Mouse (Mus musculus): ENCODE results near the gene Gm49661. TPM values are rescaled to one million over a fixed set of nuclear protein-coding genes. Genes with fewer than 3 reads are reported as not detected.

Gm49661 gene
- polyA plus RNA-seq, 1 experiment from 2014 or later: not detected

- H3K4me1 ChIP-seq: peaks cover 58% of the 10 kb centered on the region
- no peaks in the 10 kb centered on the region for H3K9me3 ChIP-seq
- 72% methylated on average over 5 of the region's 5 CpGs for WGBS
- peak overlapping the region; percentile 98 for H3K27ac ChIP-seq
- peaks cover 50% of the 10 kb centered on the region for H3K36me3 ChIP-seq (replicated peaks)
- peak overlapping the region; percentile 87 for H3K4me3 ChIP-seq
- no peaks in the 10 kb centered on the region for H3K27me3 ChIP-seq (ENCODE audit: poor library complexity, severe bottlenecking)
- DNase-seq (ENCODE audit: extremely low spot score, low spot score): no peak
These were observed 1.7 kb upstream of the Gm49661 start for GRCm38 (mm10) chr8:84970913-84971312.

DNA sequence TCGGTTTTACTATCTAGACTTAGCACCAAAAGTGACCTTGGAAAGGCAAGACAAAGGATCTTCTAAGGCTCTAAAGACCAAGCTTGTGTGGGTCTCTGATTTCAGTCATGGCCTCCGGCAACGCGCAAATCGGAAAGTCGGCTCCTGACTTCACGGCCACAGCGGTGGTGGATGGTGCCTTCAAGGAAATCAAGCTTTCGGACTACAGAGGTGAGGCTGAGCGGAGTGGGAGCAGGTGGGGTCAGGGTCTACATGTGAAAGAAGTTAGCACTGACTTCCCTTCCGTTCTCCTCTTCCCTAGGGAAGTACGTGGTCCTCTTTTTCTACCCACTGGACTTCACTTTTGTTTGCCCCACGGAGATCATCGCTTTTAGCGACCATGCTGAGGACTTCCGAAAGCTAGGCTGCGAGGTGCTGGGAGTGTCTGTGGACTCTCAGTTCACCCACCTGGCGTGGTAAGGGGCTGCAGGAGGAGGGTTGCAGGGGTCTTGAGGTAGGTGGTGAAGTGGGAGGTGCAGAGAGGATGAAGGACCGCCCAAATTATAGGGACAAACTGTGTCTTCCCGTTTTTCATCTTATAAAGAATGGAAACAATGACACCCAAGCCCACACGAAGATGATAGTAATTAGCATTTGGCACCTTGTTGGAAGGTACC, 1.0 kb upstream of the Gm49661 start:
- 14% methylated on average over 21 of the region's 21 CpGs for WGBS
- Histone ChIP-seq H3K9me3 (no peaks in the 10 kb centered on the region), H3K36me3 (replicated peaks) (peaks cover 50% of the 10 kb centered on the region), H3K4me1 (peaks cover 56% of the 10 kb centered on the region), H3K27me3 (ENCODE audit: poor library complexity, severe bottlenecking) (no peaks in the 10 kb centered on the region), H3K27ac (peak overlapping the region; percentile 98), H3K4me3 (peak overlapping the region; percentile 87)
- no peak for DNase-seq (ENCODE audit: extremely low spot score, low spot score)

GRCm38 (mm10) chr8:84968650-84969049, 583 bp downstream of the Gm49661 start:
- peaks cover 42% of the 10 kb centered on the region for H3K36me3 ChIP-seq (replicated peaks)
- no peaks in the 10 kb centered on the region for H3K27me3 ChIP-seq (ENCODE audit: poor library complexity, severe bottlenecking)
- no peaks in the 10 kb centered on the region for H3K9me3 ChIP-seq
- DNase-seq (ENCODE audit: extremely low spot score, low spot score): no peak
- WGBS: 38% methylated on average over 2 of the region's 2 CpGs
- peaks cover 60% of the 10 kb centered on the region for H3K4me1 ChIP-seq
- H3K27ac ChIP-seq: peak overlapping the region; percentile 98
- H3K4me3 ChIP-seq: peak overlapping the region; percentile 87

DNA sequence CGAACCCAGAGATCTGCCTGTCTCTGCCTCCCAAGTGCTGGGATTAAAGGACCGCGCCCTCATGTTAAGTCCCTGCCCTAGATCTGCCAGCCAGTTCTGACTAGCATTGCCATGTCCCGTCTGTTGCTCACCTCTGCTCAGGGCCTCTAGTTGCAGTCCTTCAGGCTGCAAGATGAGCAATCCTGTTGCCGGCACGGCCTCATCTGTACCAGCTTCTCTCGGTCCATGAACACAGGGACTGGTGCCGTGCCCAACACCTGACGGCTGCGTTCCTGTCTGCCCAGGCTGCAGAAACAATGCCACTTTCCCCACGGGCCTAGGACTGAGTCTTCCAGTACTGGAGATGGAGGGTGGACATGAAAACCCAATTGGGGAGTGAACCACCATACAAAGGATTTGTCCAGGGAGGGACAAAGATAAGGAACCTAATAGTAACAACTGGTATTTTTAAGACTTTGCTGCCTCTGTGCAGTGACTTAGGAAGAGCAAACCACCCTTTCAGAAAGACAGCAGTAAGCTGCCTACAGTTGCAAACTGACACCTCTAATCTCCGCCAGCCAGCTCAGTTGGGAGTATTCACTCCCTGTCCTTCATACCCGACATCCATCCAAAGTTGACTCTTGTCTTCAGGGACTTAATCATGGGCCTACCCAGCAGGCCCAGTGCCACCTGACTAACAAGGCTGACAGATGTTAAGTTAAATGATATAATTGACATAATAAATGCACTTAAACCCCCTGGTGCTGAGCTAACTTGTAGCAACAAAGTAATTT, 1.5 kb downstream of the Gm49661 start:
- Histone ChIP-seq H3K9me3 (no peaks in the 10 kb centered on the region), H3K4me1 (peaks cover 60% of the 10 kb centered on the region), H3K36me3 (replicated peaks) (peaks cover 40% of the 10 kb centered on the region), H3K4me3 (peak overlapping the region; percentile 87; the same call in 1 of the 2 replicates), H3K27me3 (ENCODE audit: poor library complexity, severe bottlenecking) (no peaks in the 10 kb centered on the region), H3K27ac (no peak overlapping the region; the same call in 1 of the 2 replicates)
- DNase-seq (ENCODE audit: extremely low spot score, low spot score): no peak
- WGBS: 88% methylated on average over 13 of the region's 13 CpGs

DNA sequence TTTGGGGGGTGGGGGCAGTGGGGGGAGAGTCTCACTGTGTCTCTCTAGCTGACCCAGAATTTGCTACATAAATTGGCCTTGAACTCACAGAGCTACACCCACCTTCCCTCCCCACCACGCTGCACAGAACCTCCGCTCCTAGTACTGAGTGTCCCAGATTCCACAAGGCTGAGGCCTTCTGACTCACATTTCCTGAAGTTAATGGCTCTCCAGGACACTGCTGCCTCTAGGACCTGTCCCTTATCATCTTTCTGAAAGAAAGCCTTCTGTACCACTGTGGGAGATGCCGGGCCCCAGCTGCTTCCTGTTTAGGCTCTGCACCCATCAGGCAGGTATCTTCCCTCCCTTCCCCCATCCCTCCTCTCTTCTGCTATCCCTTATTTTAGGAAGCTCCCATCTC, 2.6 kb downstream of the Gm49661 start:
- Histone ChIP-seq H3K36me3 (replicated peaks) (peaks cover 40% of the 10 kb centered on the region), H3K27me3 (ENCODE audit: poor library complexity, severe bottlenecking) (no peaks in the 10 kb centered on the region), H3K4me1 (peaks cover 56% of the 10 kb centered on the region), H3K4me3 (peak overlapping the region; percentile 82), H3K9me3 (no peaks in the 10 kb centered on the region), H3K27ac (peak overlapping the region; percentile 86)
- no peak for DNase-seq (ENCODE audit: extremely low spot score, low spot score)
- 52% methylated on average over 3 of the region's 3 CpGs for WGBS

DNA sequence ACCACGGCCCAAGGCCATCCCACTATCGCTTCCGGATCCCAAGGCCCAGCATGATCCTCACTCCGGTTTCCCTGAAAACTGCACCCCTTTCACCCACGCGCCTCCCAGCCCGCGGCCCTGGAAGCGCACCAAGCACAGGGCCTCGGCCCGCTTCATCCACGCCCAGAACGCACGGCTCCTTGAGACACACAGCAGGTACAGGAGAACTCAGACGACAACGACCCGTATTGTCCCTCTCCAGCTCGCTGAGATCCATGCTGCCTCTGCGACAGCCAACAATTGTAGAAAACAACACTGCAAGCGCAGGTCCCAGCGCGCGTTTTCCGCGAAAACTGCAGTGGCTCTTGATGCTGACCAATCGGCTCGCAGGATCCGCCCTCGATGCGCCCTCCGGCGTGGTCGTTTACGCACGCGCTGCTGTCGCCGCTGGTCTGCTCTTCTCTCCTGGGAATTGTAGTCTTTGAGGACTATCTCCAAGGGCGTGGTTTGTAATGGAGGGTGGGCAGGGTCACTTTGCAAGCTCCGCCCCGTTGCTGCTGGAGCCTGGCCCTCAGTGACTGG, 3.4 kb downstream of the Gm49661 start:
- Histone ChIP-seq H3K4me1 (peaks cover 48% of the 10 kb centered on the region), H3K27ac (peak overlapping the region; percentile 86), H3K9me3 (no peaks in the 10 kb centered on the region), H3K4me3 (peak overlapping the region; percentile 82), H3K27me3 (ENCODE audit: poor library complexity, severe bottlenecking) (no peaks in the 10 kb centered on the region), H3K36me3 (replicated peaks) (peaks cover 40% of the 10 kb centered on the region)
- peak; percentile 97 for DNase-seq (ENCODE audit: extremely low spot score, low spot score)
- WGBS: under 1% methylated on average over 41 of the region's 41 CpGs

- Histone ChIP-seq H3K9me3 (no peaks in the 10 kb centered on the region), H3K4me3 (no peak overlapping the region), H3K4me1 (peaks cover 40% of the 10 kb centered on the region), H3K36me3 (replicated peaks) (peaks cover 51% of the 10 kb centered on the region), H3K27me3 (ENCODE audit: poor library complexity, severe bottlenecking) (no peaks in the 10 kb centered on the region), H3K27ac (no peak overlapping the region)
- DNase-seq (ENCODE audit: extremely low spot score, low spot score): no peak
- 87% methylated on average over 4 of the region's 4 CpGs for WGBS
These were observed 5.3 kb downstream of the Gm49661 start for GRCm38 (mm10) chr8:84963952-84964351.

DNA sequence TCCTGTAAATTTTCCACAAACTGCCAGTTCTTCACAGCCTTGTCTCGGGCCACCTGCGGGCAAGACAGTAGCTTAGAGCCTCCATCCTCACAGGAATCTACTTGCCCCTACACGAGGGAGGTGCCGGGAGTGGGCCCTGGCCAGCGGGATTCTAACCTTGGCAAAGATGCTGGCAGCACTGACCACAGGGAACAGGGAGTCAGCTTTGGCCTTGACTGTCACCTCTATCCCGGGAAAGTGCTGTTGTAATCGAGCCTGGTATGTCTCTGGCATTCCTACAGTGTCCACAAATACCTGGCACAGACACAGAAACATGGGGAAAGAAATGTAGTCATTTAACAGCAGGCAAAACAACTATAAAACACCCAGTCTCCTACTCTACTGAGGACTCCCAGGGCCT, 9.4 kb downstream of the Gm49661 start:
- no peak overlapping the region for H3K27ac ChIP-seq
- H3K4me3 ChIP-seq: no peak overlapping the region
- peaks cover 87% of the 10 kb centered on the region for H3K36me3 ChIP-seq (replicated peaks)
- no peak for DNase-seq (ENCODE audit: extremely low spot score, low spot score)
- 91% methylated on average over 7 of the region's 7 CpGs for WGBS
- no peaks in the 10 kb centered on the region for H3K9me3 ChIP-seq
- no peaks in the 10 kb centered on the region for H3K27me3 ChIP-seq (ENCODE audit: poor library complexity, severe bottlenecking)
- H3K4me1 ChIP-seq: peaks cover 2% of the 10 kb centered on the region

DNA sequence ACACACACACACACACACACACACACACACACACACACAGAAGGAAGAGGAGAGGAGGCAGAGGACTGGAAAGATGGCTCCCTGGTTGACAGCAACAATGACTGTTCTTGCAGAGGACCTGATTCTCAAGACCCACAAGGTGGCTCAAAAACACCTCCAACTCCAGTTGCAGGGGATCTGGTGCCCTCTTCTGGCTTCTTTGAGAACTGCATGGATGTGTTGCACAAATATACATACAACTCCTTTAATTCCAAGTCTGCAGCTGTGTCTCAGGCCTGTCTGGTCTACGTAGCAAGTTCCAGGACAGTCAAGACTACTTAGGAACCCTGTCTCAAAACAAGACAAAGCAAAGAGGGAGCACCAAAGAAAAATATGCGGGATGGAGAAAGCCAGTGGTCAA, 12.5 kb downstream of the Gm49661 start:
- peaks cover 63% of the 10 kb centered on the region for H3K36me3 ChIP-seq (replicated peaks)
- no peak overlapping the region for H3K4me3 ChIP-seq
- peaks cover 18% of the 10 kb centered on the region for H3K27me3 ChIP-seq (ENCODE audit: poor library complexity, severe bottlenecking)
- no peak overlapping the region for H3K27ac ChIP-seq
- H3K9me3 ChIP-seq: no peaks in the 10 kb centered on the region
- H3K4me1 ChIP-seq: peaks cover 10% of the 10 kb centered on the region
- DNase-seq (ENCODE audit: extremely low spot score, low spot score): peak; percentile 77
- 54% methylated on average over 2 of the region's 2 CpGs for WGBS

- H3K4me1 ChIP-seq: peaks cover 16% of the 10 kb centered on the region
- no peak for DNase-seq (ENCODE audit: extremely low spot score, low spot score)
- H3K27me3 ChIP-seq (ENCODE audit: poor library complexity, severe bottlenecking): peaks cover 54% of the 10 kb centered on the region
- peaks cover 24% of the 10 kb centered on the region for H3K36me3 ChIP-seq (replicated peaks)
- WGBS: 10% methylated on average over 18 of the region's 18 CpGs
- H3K9me3 ChIP-seq: no peaks in the 10 kb centered on the region
- no peak overlapping the region for H3K27ac ChIP-seq
- peak overlapping the region; percentile 14; the same call in 1 of the 2 replicates for H3K4me3 ChIP-seq
These were observed 16.5 kb downstream of the Gm49661 start for GRCm38 (mm10) chr8:84952612-84953255.

- no peak for DNase-seq (ENCODE audit: extremely low spot score, low spot score)
- no peaks in the 10 kb centered on the region for H3K9me3 ChIP-seq
- H3K27ac ChIP-seq: no peak overlapping the region
- peaks cover 84% of the 10 kb centered on the region for H3K27me3 ChIP-seq (ENCODE audit: poor library complexity, severe bottlenecking)
- H3K4me1 ChIP-seq: peaks cover 39% of the 10 kb centered on the region
- no peaks in the 10 kb centered on the region for H3K36me3 ChIP-seq (replicated peaks)
- WGBS: 19% methylated on average over 12 of the region's 12 CpGs
- H3K4me3 ChIP-seq: no peak overlapping the region
These were observed 19.5 kb downstream of the Gm49661 start for GRCm38 (mm10) chr8:84949753-84950152.

- H3K9me3 ChIP-seq: no peaks in the 10 kb centered on the region
- no peak for DNase-seq (ENCODE audit: extremely low spot score, low spot score)
- no peaks in the 10 kb centered on the region for H3K36me3 ChIP-seq (replicated peaks)
- WGBS: 14% methylated on average over 9 of the region's 9 CpGs
- H3K4me1 ChIP-seq: peaks cover 39% of the 10 kb centered on the region
- H3K27me3 ChIP-seq (ENCODE audit: poor library complexity, severe bottlenecking): peaks cover 88% of the 10 kb centered on the region
- no peak overlapping the region for H3K4me3 ChIP-seq
- no peak overlapping the region for H3K27ac ChIP-seq
These were observed 22.0 kb downstream of the Gm49661 start for GRCm38 (mm10) chr8:84947241-84947545.
